Mouse (Mus musculus): Measurements from ENCODE around the gene Ciao2a.

DNA sequence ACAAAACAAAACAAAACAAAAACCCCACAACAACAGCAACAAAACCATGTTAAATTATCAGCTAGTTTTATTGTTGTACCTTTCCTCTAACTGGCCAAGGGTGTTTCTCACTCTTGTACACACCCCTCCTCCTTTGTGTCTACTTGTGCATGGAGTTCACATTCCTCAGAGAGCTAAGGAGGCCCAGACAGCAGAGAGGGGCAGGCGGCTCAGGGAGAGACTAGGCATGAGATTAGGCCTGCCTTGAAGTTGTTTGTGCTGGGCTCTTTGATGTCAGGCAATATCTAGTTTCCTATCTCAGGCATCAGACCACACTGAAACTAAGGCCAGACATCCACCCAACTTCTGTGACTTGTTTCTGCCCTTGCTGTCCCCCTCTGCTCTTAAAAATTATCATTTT lies 41.8 kb downstream of the Ciao2a start:
- TF ChIP-seq CTCF (IDR thresholded peaks at IDR 0.05; ENCODE audit: control insufficient read depth, insufficient read depth, low read length): no peak
- no peak for TF ChIP-seq POLR2A (IDR thresholded peaks at IDR 0.05; ENCODE audit: borderline replicate concordance, control insufficient read depth, low read depth, low read length)

Data from bone marrow, adult 2 months (tissue).